Mouse (Mus musculus): Measurements from ENCODE around the gene Rasal2.

DNA sequence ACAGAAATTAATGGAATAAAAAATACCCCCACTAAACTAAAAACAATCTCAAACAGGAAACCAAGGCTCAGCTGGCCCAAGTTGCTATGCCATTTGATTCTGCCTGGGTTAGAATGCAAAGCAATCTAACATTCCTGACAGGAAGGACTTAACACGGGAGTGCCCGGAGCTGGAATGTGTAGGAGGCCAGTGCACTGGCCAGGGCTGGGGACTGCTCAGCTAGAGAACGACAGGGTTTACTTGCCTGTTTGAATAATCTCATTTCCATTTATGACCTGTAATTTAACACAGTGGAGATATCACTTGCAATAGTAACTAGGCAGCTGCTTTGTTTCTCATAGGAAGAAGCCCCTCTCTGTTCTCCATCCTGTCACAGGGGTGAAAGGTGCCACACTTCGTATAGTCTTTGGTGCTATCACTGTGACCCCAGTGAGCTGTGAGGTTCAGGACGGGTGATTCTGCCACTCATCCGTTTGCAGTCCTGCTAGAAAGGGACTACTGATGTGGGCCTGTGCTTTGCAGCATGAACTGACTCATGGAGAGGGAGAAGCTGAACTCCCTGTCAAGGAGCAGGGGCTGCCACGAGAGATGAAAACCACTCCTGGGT, 269.0 kb downstream of the Rasal2 start:
- TF ChIP-seq CTCF (IDR thresholded peaks at IDR 0.05 in 2 of 3, conservative IDR thresholded peaks at IDR 0.05 in 1 of 3; ENCODE audit: control insufficient read depth in 1 of 3, insufficient read depth in 1 of 3, low read depth in 2 of 3, low read length in 3 of 3, poor library complexity in 1 of 3, severe bottlenecking in 1 of 3) (no peak), ETS1 (IDR thresholded peaks at IDR 0.05; ENCODE audit: low read depth, low read length) (no peak), TCF12 (IDR thresholded peaks at IDR 0.05; ENCODE audit: low read depth, low read length) (no peak), CHD2 (IDR thresholded peaks at IDR 0.05; ENCODE audit: low read length) (no peak), BHLHE40 (IDR thresholded peaks at IDR 0.05; ENCODE audit: borderline replicate concordance, low read depth, low read length) (no peak), EP300 (IDR thresholded peaks at IDR 0.05; ENCODE audit: low read depth in 1 of 2, low read length in 2 of 2) (no peak), RAD21 (IDR thresholded peaks at IDR 0.05; ENCODE audit: low read depth, low read length) (no peak), NRF1 (IDR thresholded peaks at IDR 0.05; ENCODE audit: insufficient read depth, low read depth, low read length, poor library complexity, severe bottlenecking) (no peak)

Measured in MEL (cell line).